Mouse (Mus musculus) MEL (cell line): Measurements from ENCODE around the gene Impdh2. TPM values are rescaled to one million over a fixed set of nuclear protein-coding genes. Genes with fewer than 3 reads are reported as not detected.

Source experiments
- DNase-seq: peaks from one replicate; pipeline ENCODE4 v3.0.0; 2011; ENCODE audit warnings: low read depth, low spot score
- H3K27ac ChIP-seq: 2 replicates; pipeline ENCODE4 v1.5.1; 2012; ENCODE audit warnings: low read depth, mild to moderate bottlenecking, control low read depth, low read length, moderate library complexity; ENCODE audit not compliant: control insufficient read depth
- H3K27me3 ChIP-seq, 2 experiments: fragments of 150-350 bp in 1 of 2; sonication (generic) in 1 of 2; 2 replicates each; pipeline ENCODE4 v1.6.1; 2012; ENCODE audit warnings: low read length in 2 of 2, mild to moderate bottlenecking in 2 of 2, improper control_type of control experiment in 1 of 2, moderate library complexity in 1 of 2; ENCODE audit not compliant: insufficient read depth in 2 of 2, control insufficient read depth in 1 of 2
- H3K36me3 ChIP-seq, 2 experiments: 2 replicates each; pipeline ENCODE4 v1.6.1; 2012 to 2014; ENCODE audit warnings: low read length in 2 of 2, improper control_type of control experiment in 1 of 2, inconsistent platforms in 1 of 2, mild to moderate bottlenecking in 1 of 2; ENCODE audit not compliant: insufficient read depth in 2 of 2, control insufficient read depth in 1 of 2
- H3K4me1 ChIP-seq, 2 experiments: fragments of 150-350 bp in 1 of 2; sonication (generic) in 1 of 2; 2 replicates each; pipeline ENCODE4 v1.6.1; 2012; ENCODE audit warnings: low read length in 2 of 2, improper control_type of control experiment in 1 of 2, mild to moderate bottlenecking in 1 of 2; ENCODE audit not compliant: insufficient read depth in 2 of 2, control insufficient read depth in 1 of 2
- H3K4me3 ChIP-seq, 2 experiments: fragments of 150-350 bp in 1 of 2; sonication (generic) in 1 of 2; 2 replicates each; pipeline ENCODE4 v1.5.1; 2012; ENCODE audit warnings: low read depth in 2 of 2, low read length in 2 of 2, mild to moderate bottlenecking in 2 of 2, moderate library complexity in 2 of 2, control low read depth in 1 of 2, improper control_type of control experiment in 1 of 2; ENCODE audit not compliant: control insufficient read depth in 1 of 2, insufficient read depth in 1 of 2
- H3K79me2 ChIP-seq: 2 replicates; pipeline ENCODE4 v1.6.1; 2012; ENCODE audit warnings: mild to moderate bottlenecking, low read length, moderate library complexity; ENCODE audit not compliant: control insufficient read depth, poor library complexity, insufficient read depth
- H3K9ac ChIP-seq: 2 replicates; pipeline ENCODE4 v1.6.1; 2012; ENCODE audit warnings: low read depth, mild to moderate bottlenecking, control low read depth, low read length, moderate library complexity; ENCODE audit not compliant: control insufficient read depth, poor library complexity, severe bottlenecking
- H3K9me3 ChIP-seq: fragments of 150-350 bp; sonication (generic); replicated peaks from 2 replicates; pipeline ENCODE4 v1.6.1; 2012; ENCODE audit warnings: mild to moderate bottlenecking, low read length, improper control_type of control experiment, moderate library complexity; ENCODE audit not compliant: insufficient read depth
- CHD1 ChIP-seq: IDR thresholded peaks from 2 replicates; pipeline ENCODE4 v1.6.1; 2012; ENCODE audit warnings: low read depth, mild to moderate bottlenecking, inconsistent platforms, low read length, improper control_type of control experiment
- CHD2 ChIP-seq: IDR thresholded peaks from 2 replicates; pipeline ENCODE4 v1.6.1; 2011; ENCODE audit warnings: low read length, improper control_type of control experiment
- ELF1 ChIP-seq: IDR thresholded peaks from 2 replicates; pipeline ENCODE4 v1.6.1; 2014; ENCODE audit warnings: low read depth, mild to moderate bottlenecking, inconsistent platforms, low read length, improper control_type of control experiment, moderate library complexity
- EP300 ChIP-seq, 2 experiments: IDR thresholded peaks; 2 replicates each; pipeline ENCODE4 v1.6.1; 2011; ENCODE audit warnings: improper control_type of control experiment in 2 of 2, low read length in 2 of 2, low read depth in 1 of 2, mild to moderate bottlenecking in 1 of 2
- ETS1 ChIP-seq: IDR thresholded peaks from 2 replicates; pipeline ENCODE4 v1.6.1; 2012; ENCODE audit warnings: low read depth, mild to moderate bottlenecking, inconsistent platforms, low read length, improper control_type of control experiment, moderate library complexity
- GATA1 ChIP-seq: IDR thresholded peaks from 2 replicates; pipeline ENCODE4 v1.6.1; 2011; ENCODE audit warnings: low read depth, low read length, improper control_type of control experiment
- JUND ChIP-seq: IDR thresholded peaks from 2 replicates; pipeline ENCODE4 v1.6.1; 2011; ENCODE audit warnings: low read depth, mild to moderate bottlenecking, improper control_type of control experiment, low read length
- MAX ChIP-seq: IDR thresholded peaks from 2 replicates; pipeline ENCODE4 v1.6.1; 2011; ENCODE audit warnings: low read length, improper control_type of control experiment
- MEF2A ChIP-seq: IDR thresholded peaks from 2 replicates; pipeline ENCODE4 v1.6.1; 2014; ENCODE audit warnings: low read depth, mild to moderate bottlenecking, inconsistent platforms, low read length, improper control_type of control experiment; ENCODE audit not compliant: poor library complexity, insufficient replicate concordance, severe bottlenecking; ENCODE audit errors: extremely low read depth
- MYB ChIP-seq: IDR thresholded peaks from 2 replicates; pipeline ENCODE4 v1.6.1; 2011; ENCODE audit warnings: mild to moderate bottlenecking, low read depth, low read length, improper control_type of control experiment
- NRF1 ChIP-seq: IDR thresholded peaks from 2 replicates; pipeline ENCODE4 v1.6.1; 2014; ENCODE audit warnings: low read depth, mild to moderate bottlenecking, inconsistent platforms, low read length, improper control_type of control experiment, moderate library complexity; ENCODE audit not compliant: poor library complexity, insufficient read depth, severe bottlenecking
- POLR2AphosphoS2 ChIP-seq: IDR thresholded peaks from 2 replicates; pipeline ENCODE4 v1.6.1; 2011; ENCODE audit warnings: low read length, improper control_type of control experiment
- POLR2AphosphoS5 ChIP-seq: IDR thresholded peaks from 2 replicates; pipeline ENCODE4 v1.6.1; 2012; ENCODE audit warnings: low read depth, borderline replicate concordance, mild to moderate bottlenecking, inconsistent platforms, low read length, moderate library complexity, mixed read lengths
- TAL1 ChIP-seq: IDR thresholded peaks from 2 replicates; pipeline ENCODE4 v1.6.1; 2012; ENCODE audit warnings: mild to moderate bottlenecking, inconsistent platforms, low read length, moderate library complexity, mixed read lengths
- TBP ChIP-seq: IDR thresholded peaks from 2 replicates; pipeline ENCODE4 v1.8.0; 2011; ENCODE audit warnings: low read depth, low read length, improper control_type of control experiment
- USF1 ChIP-seq: IDR thresholded peaks from 2 replicates; pipeline ENCODE4 v1.6.1; 2014; ENCODE audit warnings: low read depth, mild to moderate bottlenecking, inconsistent platforms, low read length, improper control_type of control experiment, moderate library complexity
- ZMIZ1 ChIP-seq: IDR thresholded peaks from 2 replicates; pipeline ENCODE4 v1.6.1; 2012; ENCODE audit warnings: low read depth, mild to moderate bottlenecking, inconsistent platforms, low read length, improper control_type of control experiment, moderate library complexity
- ZNF384 ChIP-seq: IDR thresholded peaks from 2 replicates; pipeline ENCODE4 v1.6.1; 2012; ENCODE audit warnings: low read depth, mild to moderate bottlenecking, inconsistent platforms, low read length, improper control_type of control experiment
- polyA plus RNA-seq, 2 experiments: library from polyadenylated mRNA; stranded (reverse) in 1 of 2; unstranded in 1 of 2; fragments of >175 nt in 1 of 2; fragments of >200 nt in 1 of 2; gene quantifications; 2 replicates each; pipeline versions ENCODE4 v1.2.1 to v1.2.4; 2012; ENCODE audit warnings: low replicate concordance in 2 of 2, low read depth in 1 of 2; ENCODE audit not compliant: insufficient read length in 2 of 2, insufficient read depth in 1 of 2, missing spikeins in 1 of 2
- total RNA-seq: library from RNA; depleted of rRNA; stranded (reverse); fragments of 300-350 nt; gene quantifications from 2 replicates; pipeline ENCODE4 v1.2.3, GENCODE M21; 2012

Gene Impdh2
- total and polyA plus RNA-seq, 3 experiments, result 519 to 550 TPM; not detected in 1

GRCm38 (mm10) chr9:108578545-108579343, 18.7 kb downstream of the Impdh2 start, which contains the start of gene Wdr6 (continued):
- no peak for TF ChIP-seq POLR2AphosphoS5
- TF ChIP-seq CHD1, result peak; percentile 76; the same call in 1 of the 2 replicates
- peak; percentile 76 for TF ChIP-seq ZMIZ1
- TF ChIP-seq MAX, result peak; percentile 74
- TF ChIP-seq TAL1, result no peak
- peak; percentile 58; the same call in 1 of the 2 replicates for TF ChIP-seq ETS1
- TF ChIP-seq EP300 (IDR thresholded peaks at IDR 0.05; ENCODE audit: low read depth in 1 of 2, low read length in 2 of 2), result peak in 1 of 2 experiments; percentile 36; a peak in 1 of 4 replicates
- TF ChIP-seq JUND, result no peak
- 0 out of 2 replicates have a peak, but pooled peaks have one; percentile 44 for TF ChIP-seq ZNF384
- TF ChIP-seq TBP, result peak; percentile 72
- peak; percentile 99 for TF ChIP-seq CHD2
- no peak; the same call in 1 of the 2 replicates for TF ChIP-seq MEF2A
- no peak for TF ChIP-seq MYB

GRCm38 (mm10) chr9:108579344-108579690, 19.2 kb downstream of the Impdh2 start:
- Histone ChIP-seq H3K9me3 (no peaks in the 10 kb centered on the region), H3K4me3 (peak overlapping the region; percentile 72 to 98), H3K4me1 (peaks cover 0 to 9% of the 10 kb centered on the region in 2 experiments; a peak in 2 of 4 replicates), H3K9ac (peak overlapping the region; percentile 88), H3K27me3 (no peaks in the 10 kb centered on the region), H3K27ac (peak overlapping the region; percentile 68), H3K36me3 (no peaks in the 10 kb centered on the region)
- DNase-seq, result peak; percentile 56
- TF ChIP-seq POLR2AphosphoS5 (no peak), NRF1 (peak; percentile 46; the same call in 1 of the 2 replicates), USF1 (no peak), GATA1 (no peak), EP300 (IDR thresholded peaks at IDR 0.05; ENCODE audit: low read depth in 1 of 2, low read length in 2 of 2) (no peak), POLR2AphosphoS2 (no peak), ELF1 (0 out of 2 replicates have a peak, but pooled peaks have one; percentile 3)
- TF ChIP-seq, all 39 proteins: peak for 2
- peaks cover 6% of the 10 kb centered on the region for H3K79me2 ChIP-seq
